Mouse (Mus musculus) gonadal fat pad, adult 2 months (tissue): ENCODE data around the gene Ppp1cb. TPM values are rescaled to one million over a fixed set of nuclear protein-coding genes. Genes with fewer than 3 reads are reported as not detected.
"Not testable (repeated sequence)": the region's sequence is repeated elsewhere in the genome, so short reads cannot be mapped to it uniquely, and the experiment has no call there.

Experiments used
- DNase-seq: peaks from one replicate; pipeline ENCODE4 v3.0.0-alpha.2; 2012; ENCODE audit warnings: low read depth
- polyA plus RNA-seq: library from polyadenylated mRNA; depleted of rRNA; stranded (reverse); fragments of >200 nt; gene quantifications from 2 replicates; pipeline ENCODE4 v1.2.3, GENCODE M21; 2012; rRNA removed

Gene Ppp1cb
- 33.8 and 46.0 TPM in 2 replicates for polyA plus RNA-seq

GRCm38 (mm10) chr5:32458408-32459143 lies at the start of gene Ppp1cb:
Gene Ppp1cb, plus strand, starts transcription at chr5:32458843.
- DNase-seq, result peak; percentile 93

GRCm38 (mm10) chr5:32409747-32410146 lies 48.9 kb upstream of the Ppp1cb start:
- no peak for DNase-seq

GRCm38 (mm10) chr5:32410954-32411688 lies 47.5 kb upstream of the Ppp1cb start:
- no peak for DNase-seq

GRCm38 (mm10) chr5:32412186-32412950 lies 46.3 kb upstream of the Ppp1cb start:
- DNase-seq, result no peak

GRCm38 (mm10) chr5:32413083-32413482 lies 45.6 kb upstream of the Ppp1cb start:
- DNase-seq, result no peak

GRCm38 (mm10) chr5:32413569-32413968 lies 45.1 kb upstream of the Ppp1cb start:
- DNase-seq, result no peak

- no peak for DNase-seq
Observed at GRCm38 (mm10) chr5:32414461-32414985, 44.1 kb upstream of the Ppp1cb start.

GRCm38 (mm10) chr5:32415554-32415953 lies 43.1 kb upstream of the Ppp1cb start:
- DNase-seq, result no peak

GRCm38 (mm10) chr5:32416881-32417280 lies 41.8 kb upstream of the Ppp1cb start:
- no peak for DNase-seq

- no peak for DNase-seq
Observed at GRCm38 (mm10) chr5:32422081-32422589, 36.5 kb upstream of the Ppp1cb start.

- DNase-seq, result no peak
Observed at GRCm38 (mm10) chr5:32423339-32424046, 35.1 kb upstream of the Ppp1cb start.

- DNase-seq, result no peak
Observed at GRCm38 (mm10) chr5:32424464-32424863, 34.2 kb upstream of the Ppp1cb start.

GRCm38 (mm10) chr5:32425485-32426171 lies 33.0 kb upstream of the Ppp1cb start:
- peak; percentile 99 for DNase-seq

GRCm38 (mm10) chr5:32430399-32430798 lies 28.2 kb upstream of the Ppp1cb start:
- DNase-seq, result no peak

GRCm38 (mm10) chr5:32434346-32434745 lies 24.3 kb upstream of the Ppp1cb start:
- not testable (repeated sequence) for DNase-seq

GRCm38 (mm10) chr5:32435612-32436011 lies 23.0 kb upstream of the Ppp1cb start:
- no peak for DNase-seq

- no peak for DNase-seq
Observed at GRCm38 (mm10) chr5:32437901-32438563, 20.6 kb upstream of the Ppp1cb start.

- DNase-seq, result no peak
Observed at GRCm38 (mm10) chr5:32438564-32438922, 20.1 kb upstream of the Ppp1cb start.

GRCm38 (mm10) chr5:32441336-32441735 lies 17.3 kb upstream of the Ppp1cb start:
- no peak for DNase-seq

- no peak for DNase-seq
Observed at GRCm38 (mm10) chr5:32441992-32442575, 16.6 kb upstream of the Ppp1cb start.
